Mouse (Mus musculus) hindbrain, embryonic 14.5 days (tissue): ENCODE results near the gene Nr1h5. TPM values are rescaled to one million over a fixed set of nuclear protein-coding genes. Genes with fewer than 3 reads are reported as not detected.

Experiments used
- ATAC-seq: fragments of 200-750 bp; cut with Nextera tagmentation; 2 replicates; pipeline ENCODE4 v1.8.0; 2017; ENCODE audit warnings: moderate number of reproducible peaks, mild to moderate bottlenecking, moderate TSS enrichment, moderate library complexity; ENCODE audit not compliant: low FRiP score
- DNase-seq: peaks from one replicate; pipeline ENCODE4 v3.0.0-alpha.2; 2015; ENCODE audit warnings: low spot score
- H3K27ac ChIP-seq: fragments of 300-500 bp; sonication (generic); 2 replicates; pipeline ENCODE4 v1.5.1; 2014; ENCODE audit warnings: mild to moderate bottlenecking, moderate library complexity
- H3K27me3 ChIP-seq: fragments of 300-500 bp; sonication (generic); 2 replicates; pipeline ENCODE4 v1.6.1; 2014; ENCODE audit warnings: mild to moderate bottlenecking, low read length, mixed read lengths; ENCODE audit not compliant: control insufficient read depth, insufficient read depth
- H3K36me3 ChIP-seq: fragments of 300-500 bp; sonication (generic); replicated peaks from 2 replicates; pipeline ENCODE4 v1.6.1; 2014; ENCODE audit not compliant: control insufficient read depth, insufficient read depth
- H3K4me1 ChIP-seq: fragments of 300-500 bp; sonication (generic); replicated peaks from 2 replicates; pipeline ENCODE4 v1.6.1; 2014; ENCODE audit warnings: antibody characterized with exemption, low read length, mixed read lengths; ENCODE audit not compliant: control insufficient read depth, insufficient read depth
- H3K4me2 ChIP-seq: fragments of 300-500 bp; sonication (generic); replicated peaks from 2 replicates; pipeline ENCODE4 v1.6.1; 2014; ENCODE audit warnings: mild to moderate bottlenecking, moderate library complexity
- H3K4me3 ChIP-seq: fragments of 300-500 bp; sonication (generic); replicated peaks from 2 replicates; pipeline ENCODE4 v1.5.1; 2014; ENCODE audit warnings: mild to moderate bottlenecking, low read length
- H3K9ac ChIP-seq: fragments of 300-500 bp; sonication (generic); 2 replicates; pipeline ENCODE4 v1.6.1; 2014
- H3K9me3 ChIP-seq: fragments of 300-500 bp; sonication (generic); 2 replicates; pipeline ENCODE4 v1.6.1; 2016; ENCODE audit warnings: low read length; ENCODE audit not compliant: control insufficient read depth
- WGBS: fragments of 180-500 bp; shearing (Covaris S2); extraction: QIAGEN DNeasy Blood & Tissue Kit; methylation state at CpG from one replicate; pipeline ENCODE4 v1.1.7; 2014; 5-methylcytosine and 5-hydroxymethylcytosine counted together
- polyA plus RNA-seq: library from polyadenylated mRNA; unstranded; fragments of >200 nt; fragmentation: Nextera tagmentation; extraction: Ambion mirVana; gene quantifications from 2 replicates; pipeline ENCODE4 v1.2.1, GENCODE M21; 2014

The Nr1h5 gene
- polyA plus RNA-seq, 1 experiment from 2014 or later = 0.09 TPM

DNA sequence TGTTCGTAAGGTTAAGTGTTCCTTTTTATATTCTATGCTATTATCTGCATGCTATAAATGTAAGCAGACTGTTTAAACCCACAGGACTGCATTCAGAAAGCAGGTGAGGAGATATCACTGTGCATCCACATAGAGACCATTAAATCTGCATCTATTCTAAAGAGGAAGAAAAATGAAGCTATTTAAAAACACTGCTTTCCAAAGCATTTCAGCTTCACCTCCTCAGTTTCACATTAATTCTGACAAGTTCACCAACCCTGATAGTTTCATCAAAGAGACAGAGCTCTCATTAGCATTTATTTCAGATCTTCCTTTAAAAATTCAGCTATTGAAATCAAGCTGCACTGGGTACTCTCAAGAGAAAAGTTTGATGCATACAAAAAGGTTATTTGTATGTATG lies 25.8 kb downstream of the Nr1h5 start:
- Histone ChIP-seq H3K4me2 (no peak overlapping the region), H3K9me3 (peaks cover 5% of the 10 kb centered on the region; the same call in 1 of the 2 replicates), H3K27ac (0 out of 2 replicates have a peak overlapping the region, but pooled peaks have one; percentile 7), H3K27me3 (no peaks in the 10 kb centered on the region), H3K36me3 (no peaks in the 10 kb centered on the region), H3K9ac (no peak overlapping the region), H3K4me1 (no peaks in the 10 kb centered on the region), H3K4me3 (no peak overlapping the region)
- WGBS = 71% methylated on average over 1 of the region's 1 CpGs
- ATAC-seq (no peak), DNase-seq (no peak)

DNA sequence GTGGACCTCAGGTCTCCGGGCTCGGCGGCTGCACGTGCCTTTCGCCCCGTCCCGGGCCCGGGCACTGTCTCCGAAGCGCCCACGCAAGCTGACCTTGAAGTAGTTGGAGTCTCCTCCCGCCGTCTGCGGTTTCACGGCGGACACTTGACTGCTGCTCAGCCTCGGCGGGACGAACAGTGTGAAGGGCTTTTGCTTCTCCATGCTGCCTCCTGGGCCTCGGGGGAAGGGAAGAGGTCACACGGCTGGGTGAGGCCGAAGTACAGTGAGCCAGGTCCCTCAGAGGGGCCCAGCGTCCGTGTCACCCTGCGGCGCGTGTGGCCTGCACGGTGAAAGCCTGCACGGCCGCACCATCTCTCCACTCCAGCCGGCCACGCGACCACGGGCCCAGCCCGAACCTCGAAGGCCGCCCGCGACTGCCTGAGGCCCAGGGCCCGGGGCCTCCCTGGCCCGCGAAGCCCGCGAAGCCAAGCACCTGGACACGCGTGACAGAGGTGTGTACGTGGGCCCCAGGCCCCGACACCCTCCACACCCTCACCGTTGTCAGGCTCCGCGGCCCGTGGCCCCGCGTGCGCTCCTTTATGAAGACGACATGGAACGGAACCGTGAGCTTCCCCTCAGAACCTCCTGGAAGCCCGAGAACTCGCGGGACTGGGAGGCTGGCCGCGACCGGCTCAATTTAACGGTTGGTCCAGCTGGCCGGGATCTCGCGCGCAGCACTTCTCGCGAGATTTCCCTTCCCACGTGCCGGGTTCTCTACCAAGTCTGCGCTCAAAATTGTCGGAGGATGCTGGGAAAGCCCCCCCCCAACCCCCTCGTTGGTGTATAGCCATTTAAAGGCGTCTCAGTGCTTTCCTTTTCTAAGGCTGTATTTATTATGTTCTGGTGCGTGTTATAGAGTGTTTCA lies 28.2 kb downstream of the Nr1h5 start, which contains the start of gene Sycp1:
TSS of gene Sycp1 (minus strand) at position 650 of the 904 bp plus-strand sequence.
- Histone ChIP-seq H3K4me3 (no peak within 1 kb of the TSS), H3K27ac (no peak within 1 kb of the TSS), H3K9me3 (peaks cover 5% of the 10 kb centered on the region; the same call in 1 of the 2 replicates), H3K9ac (no peak within 1 kb of the TSS), H3K4me1 (no peaks in the 10 kb centered on the region), H3K27me3 (no peaks in the 10 kb centered on the region), H3K4me2 (no peak within 1 kb of the TSS), H3K36me3 (no peaks in the 10 kb centered on the region)
- ATAC-seq (no peak; the same call in 1 of the 2 replicates), DNase-seq (no peak)
- WGBS = 94% methylated on average over 78 of the region's 78 CpGs

DNA sequence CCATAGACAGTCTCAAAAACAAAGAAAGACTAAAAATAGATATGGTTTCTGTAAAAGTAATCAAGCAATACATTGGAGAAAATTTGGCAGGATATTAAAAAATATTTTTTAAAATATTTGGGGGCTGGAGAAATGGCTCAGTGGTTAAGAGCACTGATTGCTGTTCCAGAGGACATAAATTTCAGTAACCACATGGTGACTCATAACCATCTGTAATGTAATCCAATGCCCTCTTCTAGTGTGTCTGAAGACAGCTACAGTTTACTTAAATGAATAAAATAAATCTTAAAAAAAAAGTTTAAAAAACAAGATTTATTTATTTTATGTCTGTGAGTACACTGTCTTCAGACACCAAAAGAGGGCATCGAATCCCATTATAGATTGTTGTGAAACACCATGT lies 64.8 kb downstream of the Nr1h5 start:
- Histone ChIP-seq H3K4me1 (no peaks in the 10 kb centered on the region), H3K4me3 (no peak overlapping the region), H3K4me2 (no peak overlapping the region), H3K9ac (no peak overlapping the region), H3K36me3 (no peaks in the 10 kb centered on the region), H3K27ac (no peak overlapping the region), H3K27me3 (no peaks in the 10 kb centered on the region), H3K9me3 (no peaks in the 10 kb centered on the region)
- no peak for ATAC-seq
- DNase-seq = no peak
- WGBS = 95% methylated on average over 1 of the region's 1 CpGs

Other genes with a start within 250 kb of the Nr1h5 start
- 15.4 and 16.1 TPM in 2 replicates for gene Tspan2, start 229.6 kb downstream of the Nr1h5 start, polyA plus RNA-seq
- gene Tshb, start 181.4 kb downstream of the Nr1h5 start, polyA plus RNA-seq = 0.31 and 0.50 TPM in 2 replicates
- gene Sycp1, start 28.0 kb downstream of the Nr1h5 start, polyA plus RNA-seq = not detected in 2 replicates
- gene Sike1, start 31.6 kb upstream of the Nr1h5 start, polyA plus RNA-seq = 67.0 TPM in 2 replicates
- 416 and 429 TPM in 2 replicates for gene Csde1, start 56.3 kb upstream of the Nr1h5 start, polyA plus RNA-seq
- gene Nras, start 94.2 kb upstream of the Nr1h5 start, polyA plus RNA-seq = 87.5 and 93.1 TPM in 2 replicates
- gene Ampd1, start 109.9 kb upstream of the Nr1h5 start, polyA plus RNA-seq = not detected in 2 replicates
- 1.3 TPM in 2 replicates for gene Dennd2c, start 138.5 kb upstream of the Nr1h5 start, polyA plus RNA-seq
- gene Bcas2, start 207.5 kb upstream of the Nr1h5 start, polyA plus RNA-seq = 184 and 190 TPM in 2 replicates